Mouse (Mus musculus) adrenal gland, adult 18-20 months (tissue): Measurements from ENCODE around the gene Ccdc88b. TPM values are rescaled to one million over a fixed set of nuclear protein-coding genes. Genes with fewer than 3 reads are reported as not detected.

Experiments
- DNase-seq, 2 experiments: peaks; one replicate each; pipeline ENCODE4 v3.0.0; 2021 to 2022; ENCODE audit warnings: low spot score in 2 of 2
- total RNA-seq, 2 experiments: library from RNA; stranded (reverse); gene quantifications; 1 replicate in 1 of 2; 2 replicates in 1 of 2; pipeline ENCODE4 v1.2.3; 2021

Ccdc88b gene
- total RNA-seq, 2 experiments from 2014 or later: 2.0 TPM

- no peak for DNase-seq
Observed at GRCm38 (mm10) chr19:6857391-6858005, 513 bp downstream of the Ccdc88b start.

DNA sequence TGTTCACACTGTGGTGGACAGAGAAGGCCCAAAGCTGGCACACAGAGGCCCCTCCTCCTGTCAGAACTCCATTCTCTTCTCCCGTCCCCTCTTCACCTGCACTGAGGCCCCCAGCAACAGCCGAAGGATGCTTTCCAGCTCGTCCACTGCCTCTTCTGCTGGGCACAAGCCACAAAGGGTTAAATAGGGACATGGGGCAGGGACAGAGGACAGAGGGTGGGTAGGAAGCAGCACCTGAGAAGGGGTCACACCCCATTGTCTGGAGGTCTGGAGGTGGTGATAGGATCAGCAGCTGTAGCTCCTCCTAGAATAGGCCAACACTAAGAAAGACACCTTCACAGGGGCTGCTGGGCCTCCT, 1.0 kb downstream of the Ccdc88b start:
- no peak for DNase-seq

- no peak for DNase-seq
Observed at GRCm38 (mm10) chr19:6856281-6857002, 1.6 kb downstream of the Ccdc88b start.

DNA sequence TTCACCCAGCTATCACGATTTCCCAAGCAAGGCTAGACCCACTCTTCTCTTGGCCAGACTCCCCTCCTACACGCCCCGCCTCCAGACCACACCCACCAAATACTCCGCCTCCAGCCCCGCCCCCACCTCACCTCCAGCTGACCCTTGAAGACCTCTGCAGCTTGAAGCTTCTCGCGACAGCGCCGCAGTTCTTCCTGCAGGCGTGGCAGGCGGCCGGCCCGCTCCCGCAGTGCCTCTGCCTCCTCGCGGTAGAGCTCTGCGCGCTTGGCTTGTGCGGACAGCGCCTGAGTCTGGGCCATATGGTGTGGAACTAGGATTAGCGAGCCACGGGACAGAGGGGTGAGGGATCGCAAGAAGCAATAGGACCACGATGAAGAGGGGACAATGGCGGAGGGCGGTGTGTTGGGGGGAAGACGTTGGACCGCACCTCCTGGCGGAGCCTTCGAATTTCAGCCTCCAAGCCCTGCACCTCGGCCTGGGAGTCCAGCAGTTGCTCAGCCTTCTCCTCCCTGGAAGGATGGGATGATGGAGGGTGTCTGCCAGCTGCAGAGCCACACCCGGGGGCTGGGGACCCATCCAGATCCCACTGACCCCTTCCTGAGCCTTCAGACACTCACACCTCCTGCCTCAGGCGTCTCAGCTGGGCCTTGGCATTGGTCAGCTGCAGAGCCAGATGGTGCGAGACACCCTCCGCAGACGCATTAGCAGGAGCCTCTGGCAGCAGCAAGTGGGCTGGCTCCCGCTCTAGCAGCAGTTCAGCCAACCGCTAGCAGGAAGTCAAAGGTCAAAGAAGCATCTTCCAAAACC, 2.6 kb downstream of the Ccdc88b start:
- peak in 1 of 2 experiments; percentile 20 for DNase-seq

- no peak for DNase-seq
Observed at GRCm38 (mm10) chr19:6854658-6855057, 3.4 kb downstream of the Ccdc88b start.

GRCm38 (mm10) chr19:6853903-6854302, 4.1 kb downstream of the Ccdc88b start:
- no peak for DNase-seq

DNA sequence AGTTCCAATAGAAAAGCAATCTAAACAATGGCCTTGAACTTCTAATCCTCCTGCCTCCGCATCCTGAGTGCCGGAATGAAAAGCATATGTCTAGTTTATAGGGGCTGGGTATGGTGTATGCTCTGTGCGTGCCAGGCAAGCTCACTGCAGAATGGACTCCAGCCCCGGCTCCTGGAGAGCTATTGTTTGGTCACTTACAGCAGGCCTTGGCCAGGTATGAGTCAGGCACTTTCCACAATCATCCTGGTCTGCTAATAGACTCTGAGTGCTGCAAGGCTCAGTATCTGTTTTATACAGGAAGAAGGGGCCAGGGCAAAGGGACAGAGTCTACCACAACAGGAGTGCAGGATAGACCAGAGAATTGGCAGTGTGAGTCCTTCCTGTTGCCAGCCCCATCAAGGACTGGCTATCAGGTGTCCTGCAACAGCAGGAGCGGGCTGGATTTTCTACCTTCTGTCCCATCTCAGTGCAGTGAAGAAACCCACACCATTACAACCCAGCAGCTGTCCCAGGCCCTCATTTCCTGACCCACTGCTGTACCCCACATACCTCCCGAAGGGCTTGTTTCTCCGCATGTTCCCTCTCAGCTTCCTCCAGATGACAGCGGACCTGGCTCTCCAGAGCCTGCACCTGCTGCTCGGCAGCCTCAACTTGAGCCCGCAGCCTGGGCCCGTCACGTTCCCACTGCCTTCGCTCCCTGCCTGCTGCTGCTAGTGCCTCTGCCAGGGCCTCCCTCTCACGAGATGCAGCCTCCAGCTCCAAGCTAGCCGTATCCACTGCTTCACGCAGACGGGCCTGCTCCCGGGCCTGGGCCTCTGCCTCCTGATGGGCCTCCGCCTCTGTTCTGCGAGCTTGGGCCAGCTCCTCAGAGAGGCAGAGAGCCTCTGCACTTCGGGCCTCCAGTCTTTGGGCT, 5.4 kb downstream of the Ccdc88b start:
- DNase-seq: no peak

DNA sequence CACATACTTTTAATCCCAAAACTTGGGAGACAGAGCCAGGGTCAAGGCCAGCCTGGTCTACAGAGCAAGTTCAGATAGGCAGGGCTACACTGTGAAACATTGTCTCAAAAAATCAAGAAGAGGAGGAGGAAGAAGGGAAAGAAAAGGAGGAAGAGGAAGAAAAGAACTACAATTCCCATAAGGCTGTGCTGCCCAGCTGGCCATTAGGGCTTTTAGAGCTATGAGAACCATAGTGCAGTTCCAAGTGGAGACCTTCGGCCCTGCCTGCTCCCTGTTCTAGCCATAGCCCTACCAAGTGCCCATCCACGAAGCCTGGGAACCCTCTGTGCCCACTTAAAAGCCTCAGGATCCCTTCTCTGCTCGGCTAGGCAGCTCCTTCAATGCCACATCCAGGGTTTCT, 6.5 kb downstream of the Ccdc88b start:
- DNase-seq: no peak

DNA sequence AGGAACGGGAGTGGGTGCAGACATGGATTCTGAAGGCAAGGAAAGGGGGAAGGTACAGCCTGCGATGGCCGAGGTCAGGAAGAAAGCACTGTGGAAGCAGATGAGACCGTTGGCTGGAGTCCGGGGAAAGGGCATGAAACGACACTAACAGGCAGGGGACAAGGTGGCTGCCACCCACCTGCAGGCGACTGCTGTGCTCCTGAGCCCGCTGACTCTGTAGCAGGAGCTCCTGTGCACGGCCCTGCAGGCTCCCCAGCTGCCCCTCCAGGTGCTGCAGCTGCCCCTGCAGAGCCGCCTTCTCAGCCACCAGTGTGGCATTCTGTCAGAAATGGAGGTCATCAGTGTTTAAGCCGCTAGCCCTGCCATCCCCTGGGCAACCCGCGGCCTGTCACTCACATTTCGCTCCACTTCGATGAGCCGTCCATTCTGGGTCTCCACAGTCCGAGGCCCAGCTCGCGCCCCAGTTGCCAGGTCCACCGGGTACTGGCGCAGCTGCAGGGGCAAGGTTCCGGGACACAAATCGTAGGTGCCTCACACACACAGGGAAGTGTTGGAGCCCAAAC, 8.4 kb downstream of the Ccdc88b start:
- DNase-seq: no peak

DNA sequence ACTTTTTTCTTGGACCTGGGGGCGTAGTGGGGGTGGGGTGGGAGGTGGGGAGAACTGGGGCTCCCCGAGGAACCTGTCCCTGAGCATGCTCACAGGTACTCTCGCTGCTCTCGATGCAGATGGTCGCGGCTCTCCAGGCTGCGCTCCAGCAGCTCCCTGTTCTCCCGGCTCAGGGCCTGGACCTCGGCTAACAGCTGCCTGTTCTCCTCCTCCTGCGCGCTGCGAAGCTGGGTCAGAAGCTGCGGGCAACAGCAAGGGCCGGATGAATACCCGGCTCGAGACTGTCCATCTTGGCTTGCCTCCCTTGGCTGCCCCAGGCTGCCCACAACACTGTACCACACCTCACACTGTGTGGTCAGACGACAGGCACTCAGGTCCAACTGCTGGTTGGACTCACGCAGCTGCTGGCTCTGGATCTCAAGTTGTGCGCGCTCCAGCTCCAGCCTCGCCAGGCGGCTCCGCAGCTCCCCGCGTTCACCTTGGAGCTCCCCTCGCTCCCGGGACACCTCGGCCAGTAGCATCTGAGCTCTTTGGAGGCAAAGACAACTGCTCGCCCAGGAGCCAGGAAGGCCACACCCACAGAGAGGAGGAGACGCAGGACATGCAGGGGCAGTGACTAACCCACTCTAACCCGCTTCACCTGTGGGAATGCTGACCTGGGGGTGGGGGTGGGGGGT, 10.0 kb downstream of the Ccdc88b start:
- no peak for DNase-seq

DNA sequence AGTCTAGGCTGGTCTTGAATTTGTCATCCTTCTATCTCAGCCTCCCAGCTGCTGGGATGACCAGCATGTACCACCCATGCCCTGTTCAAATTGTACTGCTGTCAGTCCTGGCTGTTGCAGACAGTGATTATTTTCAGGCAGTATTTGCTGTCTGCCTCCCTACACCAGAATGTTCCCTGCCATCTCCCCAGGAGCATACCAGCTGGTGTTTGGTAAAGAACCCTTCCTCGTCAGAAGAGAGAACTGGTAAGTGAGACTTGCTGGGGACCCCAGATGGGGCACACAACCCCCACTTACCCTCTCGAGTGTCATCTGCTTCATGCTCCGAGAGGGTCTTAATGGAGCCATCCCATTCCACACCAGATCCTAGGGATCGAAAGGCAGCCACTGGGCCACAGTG, 12.0 kb downstream of the Ccdc88b start:
- DNase-seq: no peak

- DNase-seq: no peak
Observed at GRCm38 (mm10) chr19:6842353-6842752, 15.7 kb downstream of the Ccdc88b start.

- DNase-seq: no peak
Observed at GRCm38 (mm10) chr19:6841292-6841597, 16.8 kb downstream of the Ccdc88b start.

DNA sequence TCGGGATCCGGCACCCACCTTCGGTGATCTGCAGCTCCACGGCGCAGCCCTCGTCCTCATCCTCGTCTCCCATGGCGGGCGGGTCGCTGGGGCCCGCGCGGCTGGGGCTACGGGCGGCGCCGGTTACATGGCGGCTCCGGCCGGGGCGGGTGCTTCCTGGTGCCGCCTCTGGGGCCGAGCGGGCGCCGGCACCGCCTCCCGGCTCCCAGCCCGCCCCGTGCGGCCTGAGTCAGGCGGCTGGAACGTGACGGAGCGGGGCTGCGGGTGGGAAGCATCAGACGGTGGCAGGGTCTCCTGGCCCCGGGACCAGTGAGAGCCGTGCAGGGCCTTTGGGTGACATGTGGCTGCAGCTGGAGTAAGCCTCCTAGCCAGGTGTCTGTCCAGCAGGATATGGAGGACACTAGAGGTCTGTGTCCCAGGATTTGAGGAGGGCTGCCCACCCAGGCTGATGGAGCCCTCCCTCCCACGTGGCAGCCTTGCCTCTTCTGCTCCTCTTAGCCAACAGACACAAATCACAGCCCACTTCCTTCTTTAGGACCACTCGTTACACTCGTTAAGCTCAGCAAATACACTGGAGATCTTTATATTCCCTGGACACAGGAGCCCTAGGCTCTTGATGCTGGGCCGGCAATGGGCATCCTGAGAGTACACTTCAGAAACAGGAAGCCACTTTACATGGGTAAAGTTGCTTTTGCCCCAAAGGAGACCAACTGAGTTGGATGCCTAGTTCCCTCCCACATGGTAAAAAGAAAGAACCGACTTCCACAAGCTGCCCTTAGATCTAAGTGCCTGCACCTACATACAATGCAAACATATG, 17.3 kb downstream of the Ccdc88b start, which contains the start of gene Rps6ka4:
Gene Rps6ka4, minus strand, starts transcription at position 162 of the 817 bp plus-strand sequence.
- peak; percentile 78 to 79 for DNase-seq

- no peak for DNase-seq
Observed at GRCm38 (mm10) chr19:6839615-6840474, 18.2 kb downstream of the Ccdc88b start.

DNA sequence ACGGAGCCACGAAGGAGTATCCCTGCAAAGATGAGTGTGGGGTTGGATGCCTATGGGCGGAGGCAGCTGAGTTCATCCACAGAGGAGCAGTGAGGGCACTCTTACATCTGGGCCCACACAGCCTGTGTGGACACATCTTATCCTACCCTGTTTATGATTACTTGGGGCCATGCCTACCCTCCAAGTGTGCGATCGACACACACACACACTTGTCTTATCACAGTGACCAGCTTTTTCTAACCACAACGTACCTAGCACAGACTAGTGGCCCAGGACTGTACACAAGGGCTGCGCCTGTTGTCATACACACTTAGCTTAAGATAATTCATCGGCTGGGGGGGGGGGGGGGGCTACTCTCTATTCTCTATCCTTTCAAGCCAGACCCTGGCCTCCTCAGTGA, 25.6 kb downstream of the Ccdc88b start:
- DNase-seq: no peak

- no peak for DNase-seq
Observed at GRCm38 (mm10) chr19:6831331-6831730, 26.7 kb downstream of the Ccdc88b start.

GRCm38 (mm10) chr19:6830556-6831316, 27.3 kb downstream of the Ccdc88b start:
- DNase-seq: no peak
